Mouse (Mus musculus) bone marrow macrophage, adult 2 months (primary cell): ENCODE results near the gene Snrnp35. TPM values are rescaled to one million over a fixed set of nuclear protein-coding genes. Genes with fewer than 3 reads are reported as not detected.
"Not testable (repeated sequence)": the region's sequence is repeated elsewhere in the genome, so short reads cannot be mapped to it uniquely, and the experiment has no call there.

Experiments
- H3K27ac ChIP-seq: 2 replicates; pipeline ENCODE4 v1.5.1; 2012; ENCODE audit warnings: low read depth, low read length; ENCODE audit not compliant: insufficient read depth
- H3K4me1 ChIP-seq: 2 replicates; pipeline ENCODE4 v1.6.1; 2012; ENCODE audit warnings: low read length; ENCODE audit not compliant: control insufficient read depth, insufficient read depth
- H3K4me3 ChIP-seq: 2 replicates; pipeline ENCODE4 v1.5.1; 2012; ENCODE audit warnings: mild to moderate bottlenecking, low read length, moderate library complexity; ENCODE audit not compliant: insufficient read depth
- CTCF ChIP-seq: IDR thresholded peaks from 2 replicates; pipeline ENCODE4 v1.5.1; 2012; ENCODE audit warnings: low read depth, mild to moderate bottlenecking, low read length, moderate library complexity
- POLR2A ChIP-seq: IDR thresholded peaks from 2 replicates; pipeline ENCODE4 v1.6.1; 2012; ENCODE audit warnings: mild to moderate bottlenecking, low read depth, low read length, borderline replicate concordance
- polyA plus RNA-seq: library from polyadenylated mRNA; stranded (reverse); fragments of >200 nt; gene quantifications from 2 replicates; pipeline ENCODE4 v1.2.4, GENCODE M21; 2012; ENCODE audit not compliant: missing spikeins, insufficient read depth, insufficient read length

Gene Snrnp35
- polyA plus RNA-seq, 1 experiment = 21.6 TPM

GRCm38 (mm10) chr5:124485654-124486053, 2.7 kb downstream of the Snrnp35 start:
- H3K4me3 ChIP-seq = no peak overlapping the region
- H3K27ac ChIP-seq = no peak overlapping the region
- TF ChIP-seq POLR2A (no peak), CTCF (no peak)
- peaks cover 13% of the 10 kb centered on the region for H3K4me1 ChIP-seq

- Histone ChIP-seq H3K4me1 (peaks cover 29% of the 10 kb centered on the region), H3K4me3 (no peak overlapping the region), H3K27ac (no peak overlapping the region)
- TF ChIP-seq CTCF (no peak), POLR2A (no peak)
Measured at GRCm38 (mm10) chr5:124488885-124489284, 6.0 kb downstream of the Snrnp35 start.

DNA sequence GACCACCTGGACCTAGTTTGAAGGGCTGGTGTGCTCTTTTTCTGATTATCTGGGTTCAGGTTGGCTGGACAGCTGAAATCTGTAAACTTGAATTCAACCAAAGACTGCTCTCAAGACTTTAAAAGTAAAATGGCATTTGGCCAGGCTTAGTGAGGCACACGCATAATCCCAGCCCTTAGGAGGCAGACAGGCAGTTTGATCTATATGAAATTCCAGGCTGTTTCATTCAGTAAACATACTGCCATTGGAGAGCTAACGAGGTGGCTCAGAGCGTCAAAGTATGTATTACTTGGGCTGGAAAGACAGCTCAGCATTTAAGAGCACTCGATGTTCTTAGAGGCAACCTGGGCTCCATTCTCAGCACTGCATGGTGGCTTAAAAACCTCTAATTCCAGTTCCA, 8.8 kb downstream of the Snrnp35 start:
- peak overlapping the region; percentile 62 for H3K27ac ChIP-seq
- TF ChIP-seq CTCF (no peak), POLR2A (no peak)
- no peak overlapping the region for H3K4me3 ChIP-seq
- peaks cover 27% of the 10 kb centered on the region for H3K4me1 ChIP-seq

DNA sequence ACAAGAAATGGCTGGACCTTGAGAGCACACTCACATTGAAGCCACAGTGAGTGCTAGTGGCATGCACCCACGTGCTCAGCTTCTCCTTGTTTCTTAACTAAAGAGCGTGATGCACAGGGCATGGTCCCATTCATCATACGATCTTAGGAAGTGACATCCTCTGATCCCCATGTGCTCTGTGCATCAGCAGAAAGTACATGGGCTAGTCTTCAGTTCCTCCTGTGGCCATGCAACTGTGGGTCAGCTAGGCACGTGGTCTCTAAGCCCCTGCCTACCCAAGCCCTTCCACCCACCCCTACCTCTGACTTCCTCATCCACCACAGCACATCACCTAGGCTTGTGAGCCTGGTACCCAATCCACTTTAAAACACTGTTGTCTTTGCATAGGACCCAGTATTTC, 9.7 kb downstream of the Snrnp35 start:
- peak overlapping the region; percentile 62 for H3K27ac ChIP-seq
- TF ChIP-seq POLR2A (no peak), CTCF (no peak)
- H3K4me3 ChIP-seq = no peak overlapping the region
- H3K4me1 ChIP-seq = peaks cover 35% of the 10 kb centered on the region

GRCm38 (mm10) chr5:124493455-124493854, 10.5 kb downstream of the Snrnp35 start:
- TF ChIP-seq POLR2A (no peak), CTCF (no peak)
- peaks cover 43% of the 10 kb centered on the region for H3K4me1 ChIP-seq
- no peak overlapping the region; the same call in 1 of the 2 replicates for H3K27ac ChIP-seq
- no peak overlapping the region for H3K4me3 ChIP-seq

DNA sequence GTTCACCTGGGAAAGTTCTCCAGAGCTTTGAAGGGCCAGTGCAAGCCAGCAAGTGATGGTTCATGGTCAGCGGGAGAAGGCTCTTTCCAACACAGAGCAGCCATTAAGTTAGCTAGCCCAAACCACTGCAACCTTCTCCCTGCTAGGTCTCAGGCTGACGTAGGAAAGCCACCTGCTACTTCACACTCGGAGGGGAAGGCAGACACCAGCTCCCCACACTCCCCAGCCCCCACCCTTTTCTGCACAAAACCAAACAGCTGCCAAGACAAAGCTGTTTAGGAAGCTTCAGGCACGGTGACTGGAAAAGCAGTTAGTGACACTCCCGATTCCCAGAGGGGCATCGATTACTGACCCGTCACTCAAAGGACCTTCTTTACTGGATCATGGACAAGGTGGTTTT, 12.6 kb downstream of the Snrnp35 start:
- Histone ChIP-seq H3K4me1 (peaks cover 49% of the 10 kb centered on the region), H3K27ac (no peak overlapping the region)
- TF ChIP-seq POLR2A = no peak
- TF ChIP-seq CTCF = no peak

GRCm38 (mm10) chr5:124496614-124497514, 13.9 kb downstream of the Snrnp35 start:
- Histone ChIP-seq H3K4me3 (no peak overlapping the region), H3K4me1 (peaks cover 41% of the 10 kb centered on the region), H3K27ac (peak overlapping the region; percentile 79)
- no peak for TF ChIP-seq POLR2A
- no peak for TF ChIP-seq CTCF

More for the DNA sequence above, 12.6 kb downstream of the Snrnp35 start:
- no peak overlapping the region for H3K4me3 ChIP-seq

GRCm38 (mm10) chr5:124498221-124498876, 15.4 kb downstream of the Snrnp35 start:
- peak overlapping the region; percentile 79 for H3K27ac ChIP-seq
- H3K4me1 ChIP-seq = peaks cover 27% of the 10 kb centered on the region
- H3K4me3 ChIP-seq = no peak overlapping the region
- no peak for TF ChIP-seq CTCF
- TF ChIP-seq POLR2A = no peak

DNA sequence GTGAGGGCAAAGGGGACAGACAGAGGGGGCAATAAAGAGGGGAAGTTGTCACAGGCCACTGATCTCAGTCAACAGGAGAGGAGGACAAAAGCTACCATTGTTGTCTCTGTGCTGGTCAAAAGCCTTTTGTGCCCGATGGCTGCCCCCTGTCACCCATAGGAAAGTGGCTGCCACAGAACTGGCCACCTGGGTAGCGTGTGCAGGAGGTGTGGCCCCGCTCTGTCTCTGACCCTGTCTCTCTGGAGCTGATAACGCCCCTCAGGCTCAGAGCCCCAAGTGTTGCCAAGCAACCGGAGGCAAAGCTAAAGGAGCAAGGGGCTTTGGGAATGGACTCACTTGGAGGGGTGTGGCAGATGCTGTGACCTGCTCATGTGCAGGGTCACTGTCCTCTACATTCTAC, 16.1 kb downstream of the Snrnp35 start:
- no peak for TF ChIP-seq CTCF
- TF ChIP-seq POLR2A = no peak
- H3K27ac ChIP-seq = peak overlapping the region; percentile 79
- peaks cover 25% of the 10 kb centered on the region for H3K4me1 ChIP-seq

GRCm38 (mm10) chr5:124500037-124500436, 17.1 kb downstream of the Snrnp35 start:
- H3K4me1 ChIP-seq = peaks cover 25% of the 10 kb centered on the region
- not testable (repeated sequence) for H3K4me3 ChIP-seq, H3K27ac ChIP-seq

More for the DNA sequence above, 16.1 kb downstream of the Snrnp35 start:
- no peak overlapping the region for H3K4me3 ChIP-seq
